Mouse (Mus musculus) liver, embryonic 12.5 days (tissue): ENCODE results near the gene Irf2bpl. TPM values are rescaled to one million over a fixed set of nuclear protein-coding genes. Genes with fewer than 3 reads are reported as not detected.

Experiments
- ATAC-seq: fragments of 200-750 bp; cut with Nextera tagmentation; 2 replicates; pipeline ENCODE4 v1.8.0; 2017; ENCODE audit warnings: moderate number of reproducible peaks, mild to moderate bottlenecking, moderate library complexity
- H3K27ac ChIP-seq: fragments of 300-500 bp; sonication (generic); 2 replicates; pipeline ENCODE4 v1.5.1; 2016; ENCODE audit warnings: mild to moderate bottlenecking
- H3K27me3 ChIP-seq: fragments of 300-500 bp; sonication (generic); replicated peaks from 2 replicates; pipeline ENCODE4 v1.6.1; 2016; ENCODE audit warnings: mild to moderate bottlenecking, moderate library complexity
- H3K36me3 ChIP-seq: fragments of 300-500 bp; sonication (generic); 2 replicates; pipeline ENCODE4 v1.6.1; 2016; ENCODE audit warnings: mild to moderate bottlenecking, moderate library complexity
- H3K4me1 ChIP-seq: fragments of 300-500 bp; sonication (generic); 2 replicates; pipeline ENCODE4 v1.6.1; 2016
- H3K4me2 ChIP-seq: fragments of 300-500 bp; sonication (generic); 2 replicates; pipeline ENCODE4 v1.6.1; 2016; ENCODE audit warnings: mild to moderate bottlenecking, moderate library complexity
- H3K4me3 ChIP-seq: fragments of 300-500 bp; sonication (generic); 2 replicates; pipeline ENCODE4 v1.5.1; 2016; ENCODE audit warnings: mild to moderate bottlenecking, moderate library complexity
- H3K9ac ChIP-seq: fragments of 300-500 bp; sonication (generic); 2 replicates; pipeline ENCODE4 v1.6.1; 2016; ENCODE audit warnings: mild to moderate bottlenecking, moderate library complexity
- H3K9me3 ChIP-seq: fragments of 300-500 bp; sonication (generic); replicated peaks from 2 replicates; pipeline ENCODE4 v1.6.1; 2016; ENCODE audit warnings: mild to moderate bottlenecking, moderate library complexity
- WGBS: fragments of 180-500 bp; shearing (Covaris S2); methylation state at CpG from one replicate; pipeline ENCODE4 v1.1.7; 2016; ENCODE audit not compliant: insufficient replicate concordance; 5-methylcytosine and 5-hydroxymethylcytosine counted together
- polyA plus RNA-seq: library from polyadenylated mRNA; unstranded; fragments of >200 nt; fragmentation: Nextera tagmentation; extraction: Ambion mirVana; gene quantifications from 2 replicates; pipeline ENCODE4 v1.2.1, GENCODE M21; 2016

The Irf2bpl gene
- polyA plus RNA-seq, 1 experiment from 2014 or later = 6.7 TPM

DNA sequence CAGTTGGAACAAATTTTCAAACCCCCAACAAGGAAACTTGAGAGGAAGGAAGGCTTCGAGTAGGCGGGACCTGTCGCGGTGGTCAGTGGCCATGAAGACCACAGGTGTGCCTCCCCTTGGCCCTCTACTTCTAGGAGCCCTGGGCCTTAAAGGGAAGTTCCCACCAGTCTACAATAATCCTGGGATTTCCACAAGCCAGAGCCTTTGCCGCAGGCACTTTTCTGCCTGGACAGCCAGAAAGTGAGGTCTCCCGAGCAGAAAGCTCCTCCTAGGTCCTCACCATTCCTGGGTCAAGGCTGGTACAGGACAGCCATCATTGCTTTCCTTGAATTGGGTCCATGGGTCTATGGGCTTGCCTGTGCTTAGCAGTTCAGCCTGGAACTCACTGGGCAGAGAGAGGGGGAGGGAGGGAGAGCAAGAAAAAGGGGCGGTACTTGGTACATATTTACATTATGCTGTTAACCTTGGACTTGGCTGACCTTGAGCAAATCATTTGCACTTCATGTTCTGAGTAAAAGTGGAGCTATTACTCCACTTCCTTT is 4.6 kb upstream of the Irf2bpl start:
- ATAC-seq = no peak
- peak overlapping the region; percentile 48; the same call in 1 of the 2 replicates for H3K9ac ChIP-seq
- H3K27ac ChIP-seq = peak overlapping the region; percentile 85
- peak overlapping the region; percentile 52 for H3K4me3 ChIP-seq
- peaks cover 83% of the 10 kb centered on the region for H3K27me3 ChIP-seq
- no peaks in the 10 kb centered on the region for H3K36me3 ChIP-seq
- no peaks in the 10 kb centered on the region for H3K9me3 ChIP-seq
- peak overlapping the region; percentile 74 for H3K4me2 ChIP-seq
- peaks cover 83% of the 10 kb centered on the region for H3K4me1 ChIP-seq
- WGBS = 14% methylated on average over 7 of the region's 7 CpGs

DNA sequence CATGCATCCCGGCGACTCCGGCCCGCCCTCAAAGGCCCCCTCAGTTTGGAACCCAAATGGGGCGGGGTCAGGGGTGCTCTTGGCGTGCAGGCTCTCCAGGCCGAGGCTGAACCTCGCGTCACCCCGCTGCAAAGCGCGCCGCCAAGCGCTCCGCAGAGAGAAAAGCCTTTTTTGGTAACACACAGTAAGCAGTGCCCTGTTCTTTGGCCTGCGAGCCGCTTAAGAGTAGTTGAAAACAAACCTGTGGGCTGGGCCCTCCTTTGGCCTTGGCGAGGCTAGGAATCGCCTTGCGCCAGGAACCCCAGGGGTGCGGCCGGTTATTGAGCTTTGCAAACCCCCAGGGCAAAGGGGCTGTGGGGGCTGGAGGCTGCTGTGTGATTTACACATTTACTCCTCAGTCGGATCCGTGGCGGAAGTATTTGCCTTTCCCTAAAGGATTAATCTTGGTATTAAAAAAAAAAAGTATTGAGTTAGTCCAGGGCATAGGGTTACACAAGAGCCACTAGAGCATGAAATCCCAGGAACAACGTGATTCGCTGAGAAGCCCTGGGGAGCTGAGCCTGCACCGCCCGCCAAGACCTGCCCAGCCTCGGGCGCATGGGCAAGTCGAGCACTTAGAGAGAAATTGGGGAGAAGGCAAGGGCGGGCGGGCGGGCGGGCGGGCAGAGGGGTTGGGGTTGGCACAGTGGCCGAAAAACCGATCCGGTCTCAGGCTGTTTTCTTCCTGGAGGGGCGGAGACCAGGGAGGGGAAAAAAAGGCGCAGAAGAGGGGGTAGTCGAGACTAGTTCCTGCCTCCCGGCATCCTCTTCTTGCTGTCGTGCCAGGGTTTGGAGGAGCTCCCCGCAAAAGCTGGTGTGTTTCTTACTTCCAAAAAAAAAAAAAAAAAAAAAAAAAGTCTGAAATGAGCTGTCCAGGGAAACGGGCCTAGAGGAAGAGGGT is 3.8 kb upstream of the Irf2bpl start:
- H3K36me3 ChIP-seq = no peaks in the 10 kb centered on the region
- peaks cover 91% of the 10 kb centered on the region for H3K27me3 ChIP-seq
- WGBS = under 1% methylated on average over 47 of the region's 47 CpGs

DNA sequence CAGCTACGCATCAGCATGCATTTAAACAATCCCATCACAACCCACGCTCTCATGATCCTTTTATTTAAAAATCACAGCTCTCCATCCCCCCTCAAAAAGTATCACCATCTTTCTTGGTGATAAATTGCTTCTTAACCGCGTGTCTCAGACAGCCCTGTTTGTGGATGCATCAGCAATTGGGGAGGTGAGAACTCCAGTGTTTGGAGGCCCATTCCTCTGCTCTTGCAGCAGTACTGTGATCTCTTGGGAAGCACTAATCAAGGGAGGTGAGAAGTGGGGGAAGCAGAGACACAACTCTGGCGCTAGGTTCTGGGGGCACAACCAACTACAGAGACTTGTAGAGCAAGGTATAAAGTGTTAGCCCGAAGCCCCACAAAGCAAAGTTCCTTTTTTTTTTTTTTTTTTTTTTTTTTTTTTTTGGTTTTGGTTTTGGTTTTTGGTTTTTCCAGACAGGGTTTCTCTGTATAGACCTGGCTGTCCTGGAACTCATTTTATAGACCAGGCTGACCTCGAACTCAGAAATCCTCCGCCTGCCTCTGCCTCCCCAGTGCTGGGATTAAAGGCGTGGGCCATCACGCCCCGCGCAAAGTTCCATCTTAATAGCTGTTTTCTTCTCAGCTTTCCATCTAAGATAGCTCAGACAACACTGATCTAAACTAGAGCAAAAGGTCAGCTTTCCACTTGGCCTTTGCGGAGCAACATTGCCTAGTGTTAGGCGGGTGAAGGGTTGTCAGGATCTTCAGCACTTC is 3.0 kb upstream of the Irf2bpl start:
- Histone ChIP-seq H3K36me3 (no peaks in the 10 kb centered on the region), H3K9ac (peak overlapping the region; percentile 64; the same call in 1 of the 2 replicates), H3K4me2 (peak overlapping the region; percentile 74), H3K9me3 (no peaks in the 10 kb centered on the region), H3K4me1 (peaks cover 83% of the 10 kb centered on the region), H3K4me3 (peak overlapping the region; percentile 52), H3K27me3 (peaks cover 99% of the 10 kb centered on the region), H3K27ac (peak overlapping the region; percentile 85)
- ATAC-seq = no peak
- WGBS = 39% methylated on average over 14 of the region's 14 CpGs

More for the DNA sequence above, 3.8 kb upstream of the Irf2bpl start:
- H3K27ac ChIP-seq = peak overlapping the region; percentile 85
- H3K4me2 ChIP-seq = peak overlapping the region; percentile 74
- peaks cover 84% of the 10 kb centered on the region for H3K4me1 ChIP-seq
- H3K9me3 ChIP-seq = no peaks in the 10 kb centered on the region
- peak overlapping the region; percentile 52 for H3K4me3 ChIP-seq
- ATAC-seq = 0 out of 2 replicates have a peak, but pooled peaks have one; percentile 23
- H3K9ac ChIP-seq = peak overlapping the region; percentile 64

DNA sequence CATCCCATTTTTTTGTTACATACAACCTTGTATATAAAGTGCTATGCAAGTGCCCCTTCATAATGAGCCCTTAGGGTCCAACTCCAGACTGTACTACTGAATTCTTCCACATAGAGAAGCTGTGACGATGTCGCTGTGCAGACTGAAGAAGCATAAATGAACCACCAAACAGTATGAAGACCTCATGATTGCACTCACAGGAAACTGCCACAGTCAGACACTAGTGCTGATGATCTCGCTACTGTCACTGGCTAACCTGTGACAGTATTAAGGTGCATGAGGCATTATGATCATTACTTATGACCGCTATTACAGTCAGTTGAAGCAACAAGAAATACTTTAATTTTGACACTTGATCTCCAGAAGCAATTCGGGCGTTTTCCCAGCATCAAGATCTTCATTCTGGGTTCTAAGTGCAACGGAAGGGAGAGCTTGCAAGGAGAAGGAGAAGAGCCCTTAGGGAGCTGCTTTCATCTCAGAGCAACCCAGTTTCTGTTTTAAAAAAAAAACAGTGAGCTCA is 1.9 kb upstream of the Irf2bpl start:
- Histone ChIP-seq H3K27ac (no peak overlapping the region), H3K4me1 (peaks cover 82% of the 10 kb centered on the region), H3K27me3 (peaks cover 99% of the 10 kb centered on the region), H3K36me3 (no peaks in the 10 kb centered on the region), H3K4me3 (no peak overlapping the region), H3K9me3 (no peaks in the 10 kb centered on the region), H3K4me2 (no peak overlapping the region), H3K9ac (no peak overlapping the region)
- 66% methylated on average over 7 of the region's 7 CpGs for WGBS
- no peak for ATAC-seq

DNA sequence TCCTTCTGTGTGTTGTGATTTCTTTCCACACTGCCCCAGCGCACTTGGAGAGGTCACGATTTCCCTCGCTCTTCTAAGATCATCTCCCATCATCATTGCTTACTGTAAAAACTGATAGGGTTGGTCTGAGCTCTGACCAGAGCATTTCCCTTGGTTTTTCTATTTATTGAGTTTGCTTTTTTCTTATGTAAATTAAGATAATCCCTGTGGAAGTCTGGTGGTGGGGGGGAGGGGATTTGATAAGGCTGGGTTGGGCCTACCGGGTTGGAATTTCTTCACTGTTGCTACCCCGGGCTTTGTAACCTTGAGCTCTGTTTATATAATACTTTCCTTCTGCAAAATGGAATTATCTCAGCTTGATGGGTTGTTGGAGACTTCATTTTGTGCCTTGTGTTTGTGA is 1.1 kb upstream of the Irf2bpl start:
- H3K9ac ChIP-seq = no peak overlapping the region
- peaks cover 74% of the 10 kb centered on the region for H3K4me1 ChIP-seq
- no peaks in the 10 kb centered on the region for H3K36me3 ChIP-seq
- H3K27ac ChIP-seq = 0 out of 2 replicates have a peak overlapping the region, but pooled peaks have one; percentile 30
- H3K4me3 ChIP-seq = no peak overlapping the region
- H3K4me2 ChIP-seq = peak overlapping the region; percentile 74; the same call in 1 of the 2 replicates
- no peak for ATAC-seq
- no peaks in the 10 kb centered on the region for H3K9me3 ChIP-seq
- WGBS = 46% methylated on average over 5 of the region's 5 CpGs
- peaks cover 96% of the 10 kb centered on the region for H3K27me3 ChIP-seq

DNA sequence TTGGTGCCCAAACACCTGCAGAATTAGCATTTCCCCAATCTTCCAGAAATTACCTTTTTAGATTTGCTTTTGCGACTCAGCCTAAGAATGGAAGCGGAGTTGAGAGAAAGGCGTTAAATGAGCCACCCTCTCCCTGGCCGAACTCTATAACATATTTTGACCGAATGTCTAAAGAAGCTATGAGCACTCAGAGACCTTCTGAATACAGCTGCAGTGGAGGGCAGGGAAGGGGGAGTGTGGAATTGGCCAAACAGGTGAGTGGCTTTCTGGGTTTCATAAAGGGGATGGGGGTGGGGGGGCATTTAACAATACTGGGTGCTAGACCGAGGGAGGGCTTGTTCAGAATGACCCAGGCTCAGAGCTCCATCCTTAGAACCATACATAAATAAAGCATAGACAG is 738 bp upstream of the Irf2bpl start:
- ATAC-seq = no peak
- H3K27ac ChIP-seq = 0 out of 2 replicates have a peak overlapping the region, but pooled peaks have one; percentile 30
- H3K9me3 ChIP-seq = no peaks in the 10 kb centered on the region
- H3K4me2 ChIP-seq = peak overlapping the region; percentile 74
- no peak overlapping the region for H3K9ac ChIP-seq
- H3K4me3 ChIP-seq = peak overlapping the region; percentile 61
- H3K36me3 ChIP-seq = no peaks in the 10 kb centered on the region
- H3K27me3 ChIP-seq = peaks cover 96% of the 10 kb centered on the region
- WGBS = 18% methylated on average over 6 of the region's 6 CpGs
- peaks cover 70% of the 10 kb centered on the region for H3K4me1 ChIP-seq

DNA sequence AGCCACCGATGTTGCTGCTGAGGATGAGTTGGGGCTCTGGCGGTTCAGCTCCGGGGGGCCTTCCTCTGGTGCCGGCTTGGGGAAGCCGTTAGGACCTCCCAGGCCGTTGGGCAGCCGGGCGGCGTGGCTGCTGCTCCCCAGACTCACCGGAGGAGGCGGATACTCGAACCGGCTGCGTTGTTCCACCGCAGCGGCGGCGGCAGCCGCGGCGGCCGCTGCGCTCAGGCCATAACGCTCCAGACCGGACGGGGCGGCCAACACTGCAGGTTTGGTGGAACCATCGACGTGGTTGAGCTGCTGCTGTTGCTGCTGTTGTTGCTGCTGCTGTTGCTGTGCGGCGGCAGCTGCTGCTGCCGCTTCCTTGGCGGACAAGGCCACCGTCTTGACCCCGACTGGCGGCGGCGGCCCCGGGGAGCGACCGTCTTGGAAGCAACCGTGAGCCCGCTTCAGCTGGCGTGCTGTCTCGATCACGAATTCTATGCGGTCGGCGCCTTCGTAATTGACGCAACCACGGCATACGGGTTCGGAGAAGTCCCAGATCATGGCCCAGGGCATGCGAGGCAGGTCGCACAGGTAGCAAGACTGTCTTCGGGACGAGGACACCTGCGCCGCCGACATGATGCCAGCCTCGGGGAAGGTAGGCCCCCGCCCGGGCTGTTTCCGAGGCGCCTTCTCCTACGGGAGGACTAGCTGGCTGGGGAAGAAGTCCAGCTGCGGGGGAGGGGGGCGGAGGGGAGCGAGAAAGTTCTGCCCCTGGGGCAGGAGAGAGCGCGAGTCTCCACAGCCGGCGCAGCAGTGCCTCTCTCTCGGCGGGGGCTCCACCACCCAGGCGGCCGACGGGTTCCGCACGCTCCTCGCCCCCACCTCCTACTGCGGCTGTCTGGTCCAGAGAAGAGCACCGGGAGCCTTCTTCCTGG is 1.1 kb downstream of the Irf2bpl start:
- Histone ChIP-seq H3K27ac (peak overlapping the region; percentile 86), H3K27me3 (peaks cover 96% of the 10 kb centered on the region), H3K36me3 (no peaks in the 10 kb centered on the region), H3K9me3 (no peaks in the 10 kb centered on the region), H3K4me1 (peaks cover 58% of the 10 kb centered on the region), H3K4me3 (peak overlapping the region; percentile 61), H3K4me2 (peak overlapping the region; percentile 74), H3K9ac (peak overlapping the region; percentile 65)
- no peak for ATAC-seq
- WGBS = 1% methylated on average over 83 of the region's 84 CpGs

DNA sequence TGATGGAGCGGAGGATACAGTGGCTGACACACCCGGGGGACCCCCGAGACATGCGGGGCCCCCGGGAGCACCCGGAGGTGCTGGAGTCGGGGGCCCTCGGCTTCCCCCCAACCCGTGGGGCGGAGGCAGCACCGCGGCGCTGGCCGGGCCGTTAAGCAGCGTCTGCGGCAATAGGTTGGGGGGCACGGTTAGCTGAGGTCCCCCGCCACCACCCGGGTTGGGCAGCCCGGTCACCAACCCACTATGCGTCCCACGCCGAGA is 1.6 kb downstream of the Irf2bpl start:
- H3K4me3 ChIP-seq = peak overlapping the region; percentile 61
- 0 out of 2 replicates have a peak overlapping the region, but pooled peaks have one; percentile 86 for H3K27ac ChIP-seq
- no peak for ATAC-seq
- peaks cover 96% of the 10 kb centered on the region for H3K27me3 ChIP-seq
- WGBS = under 1% methylated on average over 24 of the region's 24 CpGs
- H3K4me1 ChIP-seq = peaks cover 52% of the 10 kb centered on the region
- no peaks in the 10 kb centered on the region for H3K9me3 ChIP-seq
- peak overlapping the region; percentile 74 for H3K4me2 ChIP-seq
- H3K9ac ChIP-seq = peak overlapping the region; percentile 65
- H3K36me3 ChIP-seq = no peaks in the 10 kb centered on the region

DNA sequence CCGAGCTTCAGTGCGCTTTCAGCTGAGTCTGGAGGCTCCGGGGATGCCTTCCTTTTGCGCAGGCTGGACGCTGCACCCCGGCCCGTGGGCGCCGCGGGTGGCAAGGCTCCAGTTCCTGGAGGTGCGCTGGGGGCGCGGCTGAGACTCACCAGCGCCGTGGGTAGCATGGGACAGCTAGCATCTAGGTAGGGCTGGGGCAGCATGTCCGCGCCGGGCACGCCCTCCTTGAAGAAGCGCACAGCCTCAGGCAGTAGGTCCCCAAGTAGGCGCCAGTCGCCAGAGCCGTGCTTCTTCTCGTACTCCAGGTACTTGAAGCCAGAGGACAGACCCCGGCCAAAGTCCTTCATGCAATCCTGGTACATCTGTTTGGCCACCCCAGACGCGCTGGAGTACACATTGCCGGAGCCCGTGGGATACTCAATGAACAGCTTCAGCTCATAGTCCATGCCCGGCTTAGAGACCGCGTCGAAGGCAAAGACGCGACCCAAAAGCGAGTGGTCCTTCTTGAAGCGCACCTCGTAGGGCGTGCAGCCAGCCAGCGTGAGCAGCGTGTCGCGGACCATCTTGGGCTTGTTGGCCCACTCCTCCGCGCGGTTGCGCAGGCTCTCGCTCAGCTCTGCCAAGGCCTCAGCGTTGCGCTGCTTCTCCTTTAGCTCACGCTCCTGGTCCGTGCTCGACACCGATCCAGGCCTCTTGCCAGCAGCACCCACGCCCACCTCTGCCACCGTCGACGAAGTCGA is 2.1 kb downstream of the Irf2bpl start:
- Histone ChIP-seq H3K27me3 (peaks cover 92% of the 10 kb centered on the region), H3K9ac (peak overlapping the region; percentile 65), H3K4me2 (peak overlapping the region; percentile 74), H3K4me1 (peaks cover 49% of the 10 kb centered on the region), H3K27ac (0 out of 2 replicates have a peak overlapping the region, but pooled peaks have one; percentile 86), H3K9me3 (no peaks in the 10 kb centered on the region), H3K36me3 (no peaks in the 10 kb centered on the region), H3K4me3 (peak overlapping the region; percentile 61)
- WGBS = 2% methylated on average over 59 of the region's 59 CpGs
- ATAC-seq = no peak

DNA sequence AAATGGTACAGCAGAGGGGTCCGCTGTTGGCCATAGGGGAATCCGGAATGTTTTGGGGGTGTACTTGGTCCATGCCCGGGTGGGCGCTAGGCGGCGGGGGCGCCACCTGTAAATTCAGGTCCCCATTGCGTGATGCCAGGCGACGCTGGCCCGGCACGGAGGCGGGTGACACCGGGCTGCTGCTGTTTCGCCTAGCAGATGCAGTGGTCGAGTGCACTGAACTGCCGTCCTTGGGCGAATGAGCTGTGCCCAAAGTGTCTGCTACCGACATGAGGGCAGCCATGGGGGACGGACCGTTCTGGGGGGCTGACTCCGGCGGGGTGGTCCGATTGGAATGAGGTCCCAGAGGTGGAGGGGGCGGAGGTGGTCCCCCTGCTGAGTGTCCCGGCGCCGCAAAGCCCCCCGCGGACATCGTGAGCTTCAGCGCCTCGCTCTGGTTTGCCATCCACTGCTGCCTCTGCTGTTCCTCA is 2.8 kb downstream of the Irf2bpl start:
- Histone ChIP-seq H3K27ac (no peak overlapping the region), H3K9ac (peak overlapping the region; percentile 65), H3K4me1 (peaks cover 47% of the 10 kb centered on the region)

More for the DNA sequence above, 2.8 kb downstream of the Irf2bpl start:
- WGBS = 21% methylated on average over 33 of the region's 33 CpGs
- peak overlapping the region; percentile 61 for H3K4me3 ChIP-seq
- ATAC-seq = no peak
- H3K27me3 ChIP-seq = peaks cover 86% of the 10 kb centered on the region
- H3K36me3 ChIP-seq = no peaks in the 10 kb centered on the region
- peak overlapping the region; percentile 74 for H3K4me2 ChIP-seq
- H3K9me3 ChIP-seq = no peaks in the 10 kb centered on the region
